Mouse (Mus musculus) forebrain, embryonic 10.5 days (tissue): Measurements from ENCODE around the gene Fam162b. TPM values are rescaled to one million over a fixed set of nuclear protein-coding genes. Genes with fewer than 3 reads are reported as not detected.

Experiments
- DNase-seq: peaks from one replicate; pipeline ENCODE4 v3.0.0-alpha.2; 2017; ENCODE audit warnings: low spot score; ENCODE audit errors: extremely low spot score
- H3K27ac ChIP-seq: fragments of 300-500 bp; sonication (generic); 2 replicates; pipeline ENCODE4 v1.5.1; 2016; ENCODE audit warnings: mild to moderate bottlenecking
- H3K27me3 ChIP-seq: fragments of 300-500 bp; sonication (generic); 2 replicates; pipeline ENCODE4 v1.6.1; 2016; ENCODE audit warnings: mild to moderate bottlenecking; ENCODE audit not compliant: poor library complexity, severe bottlenecking
- H3K36me3 ChIP-seq: fragments of 300-500 bp; sonication (generic); replicated peaks from 2 replicates; pipeline ENCODE4 v1.6.1; 2016; ENCODE audit warnings: mild to moderate bottlenecking, moderate library complexity
- H3K4me1 ChIP-seq: fragments of 300-500 bp; sonication (generic); 2 replicates; pipeline ENCODE4 v1.6.1; 2016
- H3K4me3 ChIP-seq: fragments of 300-500 bp; sonication (generic); 2 replicates; pipeline ENCODE4 v1.5.1; 2016; ENCODE audit warnings: mild to moderate bottlenecking, moderate library complexity
- H3K9me3 ChIP-seq: fragments of 300-500 bp; sonication (generic); 2 replicates; pipeline ENCODE4 v1.6.1; 2016; ENCODE audit warnings: mild to moderate bottlenecking, moderate library complexity
- WGBS: fragments of 180-500 bp; shearing (Covaris S2); methylation state at CpG from one replicate; pipeline ENCODE4 v1.1.7; 2016; 5-methylcytosine and 5-hydroxymethylcytosine counted together
- polyA plus RNA-seq: library from polyadenylated mRNA; unstranded; fragments of >200 nt; fragmentation: Nextera tagmentation; extraction: Ambion mirVana; gene quantifications from 2 replicates; pipeline ENCODE4 v1.2.1, GENCODE M21; 2016

The Fam162b gene
- polyA plus RNA-seq, 1 experiment from 2014 or later, result 2.8 TPM

- H3K4me3 ChIP-seq, result no peak overlapping the region
- H3K9me3 ChIP-seq, result no peaks in the 10 kb centered on the region
- peaks cover 9% of the 10 kb centered on the region for H3K4me1 ChIP-seq
- no peak for DNase-seq
- peaks cover 29% of the 10 kb centered on the region for H3K27me3 ChIP-seq
- 91% methylated on average over 2 of the region's 2 CpGs for WGBS
- H3K27ac ChIP-seq, result no peak overlapping the region
- no peaks in the 10 kb centered on the region for H3K36me3 ChIP-seq
These were observed 1.3 kb upstream of the Fam162b start for GRCm38 (mm10) chr10:51591574-51591973.

- Histone ChIP-seq H3K27ac (no peak overlapping the region), H3K4me1 (peaks cover 4% of the 10 kb centered on the region), H3K27me3 (peaks cover 12% of the 10 kb centered on the region), H3K36me3 (no peaks in the 10 kb centered on the region), H3K9me3 (no peaks in the 10 kb centered on the region), H3K4me3 (no peak overlapping the region)
- DNase-seq, result no peak
These were observed 5.4 kb downstream of the Fam162b start for GRCm38 (mm10) chr10:51584919-51585318.

GRCm38 (mm10) chr10:51584378-51584777 is 5.9 kb downstream of the Fam162b start:
- Histone ChIP-seq H3K36me3 (no peaks in the 10 kb centered on the region), H3K4me3 (no peak overlapping the region), H3K4me1 (no peaks in the 10 kb centered on the region), H3K27ac (no peak overlapping the region), H3K27me3 (peaks cover 6% of the 10 kb centered on the region), H3K9me3 (no peaks in the 10 kb centered on the region)
- WGBS, result 61% methylated on average over 1 of the region's 1 CpGs
- no peak for DNase-seq

GRCm38 (mm10) chr10:51571225-51571996 is 18.9 kb downstream of the Fam162b start:
- H3K36me3 ChIP-seq, result no peaks in the 10 kb centered on the region
- no peak overlapping the region for H3K4me3 ChIP-seq
- no peaks in the 10 kb centered on the region for H3K4me1 ChIP-seq
- no peaks in the 10 kb centered on the region for H3K9me3 ChIP-seq
- H3K27me3 ChIP-seq, result no peaks in the 10 kb centered on the region
- no peak overlapping the region for H3K27ac ChIP-seq
- DNase-seq, result no peak
- WGBS, result 79% methylated on average over 9 of the region's 9 CpGs

- 76% methylated on average over 1 of the region's 1 CpGs for WGBS
- Histone ChIP-seq H3K4me3 (no peak overlapping the region), H3K27ac (no peak overlapping the region), H3K9me3 (no peaks in the 10 kb centered on the region), H3K4me1 (peaks cover 5% of the 10 kb centered on the region), H3K36me3 (no peaks in the 10 kb centered on the region), H3K27me3 (no peaks in the 10 kb centered on the region)
- DNase-seq, result no peak
These were observed 34.3 kb downstream of the Fam162b start for GRCm38 (mm10) chr10:51556005-51556404.

- Histone ChIP-seq H3K27me3 (no peaks in the 10 kb centered on the region), H3K4me1 (peaks cover 5% of the 10 kb centered on the region), H3K36me3 (no peaks in the 10 kb centered on the region), H3K9me3 (no peaks in the 10 kb centered on the region), H3K4me3 (peak overlapping the region; percentile 56), H3K27ac (peak overlapping the region; percentile 89)
- WGBS, result 2% methylated on average over 16 of the region's 16 CpGs
- peak; percentile 81 for DNase-seq
These were observed 36.8 kb downstream of the Fam162b start for GRCm38 (mm10) chr10:51553348-51554123.

Other genes with a start within 250 kb of the Fam162b start
- not detected in 2 replicates for gene Gm49339, start 109.9 kb downstream of the Fam162b start, polyA plus RNA-seq
- gene Lilr4b, start 109.9 kb downstream of the Fam162b start, polyA plus RNA-seq, result not detected in 2 replicates
- 0.74 and 0.98 TPM in 2 replicates for gene Lilrb4a, start 99.6 kb downstream of the Fam162b start, polyA plus RNA-seq
- gene Gprc6a, start 40.9 kb upstream of the Fam162b start, polyA plus RNA-seq, result 0.06 TPM in 1 of 2 replicates, not detected in the other
- gene Rfx6, start 87.2 kb upstream of the Fam162b start, polyA plus RNA-seq, result 0.07 TPM in 1 of 2 replicates, not detected in the other